In the genomic region with DNA sequence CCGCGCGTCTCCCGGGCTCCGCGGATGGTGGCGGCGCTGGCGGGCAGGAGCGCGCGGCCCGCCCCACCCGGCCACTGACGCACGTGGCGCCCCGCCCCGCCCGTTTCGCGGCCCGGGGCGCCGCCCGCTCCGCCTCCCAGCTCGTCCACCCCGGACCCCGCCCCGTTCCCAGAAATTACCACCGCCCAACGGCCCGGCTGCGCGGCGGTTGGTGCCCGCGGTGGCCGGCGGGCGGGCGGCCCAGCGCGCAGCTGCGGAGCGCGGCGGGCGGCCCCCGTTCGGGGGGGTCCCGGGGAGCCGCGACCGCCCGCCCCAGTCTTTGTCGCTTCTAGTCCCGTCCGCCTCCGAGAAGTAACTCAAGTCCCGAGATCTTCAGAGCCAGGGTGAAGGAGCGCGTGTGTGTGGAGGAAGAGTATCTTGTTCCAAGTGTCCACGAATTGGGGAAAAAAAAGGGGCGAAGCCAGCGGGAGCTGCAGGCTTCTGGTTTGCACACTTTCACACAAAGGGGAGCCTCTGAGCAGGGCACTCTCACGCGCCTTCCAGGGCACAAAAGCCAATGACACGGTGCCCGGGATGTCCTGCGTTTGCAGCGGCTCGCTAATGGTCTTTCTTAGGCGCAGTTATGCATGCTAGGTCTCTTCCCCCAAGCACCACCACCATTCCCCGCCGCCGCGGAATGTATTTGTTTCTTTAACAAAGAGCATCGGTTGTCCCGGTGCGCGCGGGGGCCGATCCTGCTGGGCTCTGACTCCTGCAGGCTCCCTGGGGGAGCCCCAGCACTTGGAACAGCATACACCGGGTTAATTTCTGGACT, we compare ENCODE assay signal across 7 mouse cellular contexts. TPM values are rescaled to one million over a fixed set of nuclear protein-coding genes. Genes with fewer than 3 reads are reported as not detected.
DNase-seq lines count a peak whose midpoint lies in the region; ATAC-seq and TF ChIP-seq lines count a peak whose summit lies in the region.

No protein-coding gene starts in this region.

- TF ChIP-seq POLR2A in small intestine, adult 2 months (IDR thresholded peaks at IDR 0.05; ENCODE audit: low read depth, low read length): no peak; the same call in none of the 2 replicates

- no peak for TF ChIP-seq CTCF in intestine, postnatal 0 days (IDR thresholded peaks at IDR 0.05; ENCODE audit: low read depth)
- no peak for TF ChIP-seq CTCF in small intestine, adult 2 months (IDR thresholded peaks at IDR 0.05; ENCODE audit: extremely low read depth, insufficient read length, insufficient replicate concordance, low read depth, low read length)

- H3K36me3 ChIP-seq in intestine, postnatal 0 days (ENCODE audit: control insufficient read depth, insufficient read depth): no peaks in the 10 kb centered on the region
- no peaks in the 10 kb centered on the region for H3K36me3 ChIP-seq in limb, embryonic 11.5 days (ENCODE audit: control insufficient read depth, insufficient read depth, low read length)
- no peaks in the 10 kb centered on the region for H3K36me3 ChIP-seq in midbrain, embryonic 12.5 days
- H3K36me3 ChIP-seq in small intestine, adult 2 months (ENCODE audit: control insufficient read depth, insufficient read depth, low read length): no peaks in the 10 kb centered on the region

- H3K27ac ChIP-seq in intestine, postnatal 0 days (ENCODE audit: low read depth, low read length): peak overlapping the region; percentile 98
- H3K27ac ChIP-seq in limb, embryonic 11.5 days (replicated peaks; ENCODE audit: low read depth, low read length): peak overlapping the region; percentile 93
- peak overlapping the region; percentile 100 for H3K27ac ChIP-seq in midbrain, embryonic 12.5 days (replicated peaks)
- peak overlapping the region; percentile 89 for H3K27ac ChIP-seq in small intestine, adult 2 months (ENCODE audit: insufficient read depth, low read depth, low read length)

- under 1% methylated on average over 67 of the region's 86 CpGs for WGBS in intestine, postnatal 0 days
- WGBS in limb, embryonic 11.5 days: under 1% methylated on average over 67 of the region's 86 CpGs
- under 1% methylated on average over 70 of the region's 86 CpGs for WGBS in midbrain, embryonic 12.5 days
- 1% methylated on average over 86 of the region's 86 CpGs for WGBS in small intestine, adult 2 months

- H3K4me3 ChIP-seq in intestine, postnatal 0 days (ENCODE audit: low read depth, low read length): peak overlapping the region; percentile 79
- peak overlapping the region; percentile 95 for H3K4me3 ChIP-seq in limb, embryonic 11.5 days (ENCODE audit: low read depth, low read length)
- peak overlapping the region; percentile 97 for H3K4me3 ChIP-seq in midbrain, embryonic 12.5 days
- H3K4me3 ChIP-seq in small intestine, adult 2 months (ENCODE audit: low read depth, low read length): peak overlapping the region; percentile 87

- ATAC-seq in granulocyte monocyte progenitor cell, adult 5-6 weeks (replicated peaks; ENCODE audit: poor library complexity, severe bottlenecking): peak; percentile 41
- peak; percentile 77 for ATAC-seq in intestine, postnatal 0 days
- peak; percentile 63 for ATAC-seq in limb, embryonic 11.5 days (ENCODE audit: insufficient number of reproducible peaks, low FRiP score, low TSS enrichment, low read depth)
- ATAC-seq in midbrain, embryonic 12.5 days (ENCODE audit: low FRiP score, low read depth): peak; percentile 80

- H3K9me3 ChIP-seq in intestine, postnatal 0 days (ENCODE audit: control insufficient read depth): peaks cover 5% of the 10 kb centered on the region; the same call in 1 of the 2 replicates
- H3K9me3 ChIP-seq in limb, embryonic 11.5 days (ENCODE audit: control insufficient read depth, low read length): no peaks in the 10 kb centered on the region
- H3K9me3 ChIP-seq in midbrain, embryonic 12.5 days: no peaks in the 10 kb centered on the region

- no peaks in the 10 kb centered on the region for H3K27me3 ChIP-seq in intestine, postnatal 0 days (replicated peaks; ENCODE audit: control insufficient read depth, insufficient read depth, low read length)
- no peaks in the 10 kb centered on the region for H3K27me3 ChIP-seq in limb, embryonic 11.5 days (ENCODE audit: control insufficient read depth, insufficient read depth, low read length)
- H3K27me3 ChIP-seq in midbrain, embryonic 12.5 days: peaks cover 5% of the 10 kb centered on the region; the same call in 1 of the 2 replicates
- H3K27me3 ChIP-seq in small intestine, adult 2 months (ENCODE audit: control insufficient read depth, insufficient read depth, low read length): no peaks in the 10 kb centered on the region

- H3K4me1 ChIP-seq in intestine, postnatal 0 days (replicated peaks; ENCODE audit: control insufficient read depth, insufficient read depth, low read length): no peaks in the 10 kb centered on the region
- H3K4me1 ChIP-seq in limb, embryonic 11.5 days (ENCODE audit: control insufficient read depth, insufficient read depth, low read length): 0 out of 2 replicates have a peak, but pooled peaks cover 4% of the 10 kb centered on the region
- H3K4me1 ChIP-seq in midbrain, embryonic 12.5 days: peaks cover 13% of the 10 kb centered on the region
- H3K4me1 ChIP-seq in small intestine, adult 2 months (ENCODE audit: control insufficient read depth, insufficient read depth, insufficient read length, low read length): peaks cover 2% of the 10 kb centered on the region

- peak; percentile 95 for DNase-seq in adrenal gland, postnatal 10 days
- peak; percentile 90 for DNase-seq in embryo, embryonic 9.5 days (ENCODE audit: extremely low spot score)
- DNase-seq in limb, embryonic 11.5 days (ENCODE audit: low spot score): peak; percentile 87

- H3K9ac ChIP-seq in intestine, postnatal 0 days (ENCODE audit: low read depth, low read length): peak overlapping the region; percentile 93
- peak overlapping the region; percentile 90 for H3K9ac ChIP-seq in limb, embryonic 11.5 days (ENCODE audit: low read length)
- H3K9ac ChIP-seq in midbrain, embryonic 12.5 days (replicated peaks): peak overlapping the region; percentile 94

- H3K4me2 ChIP-seq in intestine, postnatal 0 days (replicated peaks; ENCODE audit: low read depth): peak overlapping the region; percentile 94
- peak overlapping the region; percentile 78 for H3K4me2 ChIP-seq in limb, embryonic 11.5 days (ENCODE audit: low read depth, severe bottlenecking)
- H3K4me2 ChIP-seq in midbrain, embryonic 12.5 days (replicated peaks): peak overlapping the region; percentile 80

RNA-seq across cellular contexts. Expression of gene Elf2, which starts 1.0 kb away (rescaled TPM):
- 10 to 100 TPM; 84.3 to 94.5 TPM for total RNA-seq in adrenal gland, postnatal 10 days (2021)
- total RNA-seq in granulocyte monocyte progenitor cell, adult 5-6 weeks (2014; fragmentation: Nextera tagmentation): 56.9 and 64.6 TPM in 2 replicates
- total RNA-seq in granulocyte monocyte progenitor cell, adult 5-6 weeks (2017): 103 and 116 TPM in 2 replicates
- 38.6 and 40.7 TPM in 2 replicates for polyA plus RNA-seq in intestine, postnatal 0 days (2015; fragmentation: Nextera tagmentation; extraction: Ambion mirVana)
- polyA plus RNA-seq in limb, embryonic 11.5 days (2014; fragmentation: Nextera tagmentation; extraction: Ambion mirVana): 47.9 and 54.0 TPM in 2 replicates
- polyA plus RNA-seq in midbrain, embryonic 12.5 days (2016; fragmentation: Nextera tagmentation; extraction: Ambion mirVana): 38.3 and 50.1 TPM in 2 replicates
- 10.6 and 21.2 TPM in 2 replicates for polyA plus RNA-seq in small intestine, adult 2 months (2012; rRNA removed)

RNA-seq across cellular contexts. Expression of gene Mgarp, which starts 55.1 kb away (rescaled TPM):
- total RNA-seq in adrenal gland, postnatal 10 days (2021): 100 to 1,000 TPM; 235 to 238 TPM
- total RNA-seq in granulocyte monocyte progenitor cell, adult 5-6 weeks (2014; fragmentation: Nextera tagmentation): not detected in 2 replicates
- not detected in 2 replicates for total RNA-seq in granulocyte monocyte progenitor cell, adult 5-6 weeks (2017)
- polyA plus RNA-seq in intestine, postnatal 0 days (2015; fragmentation: Nextera tagmentation; extraction: Ambion mirVana): 0.41 and 0.59 TPM in 2 replicates
- 2.4 and 5.0 TPM in 2 replicates for polyA plus RNA-seq in limb, embryonic 11.5 days (2014; fragmentation: Nextera tagmentation; extraction: Ambion mirVana)
- polyA plus RNA-seq in midbrain, embryonic 12.5 days (2016; fragmentation: Nextera tagmentation; extraction: Ambion mirVana): 11.7 and 19.2 TPM in 2 replicates
- 0.37 TPM in 1 of 2 replicates, not detected in the other for polyA plus RNA-seq in small intestine, adult 2 months (2012; rRNA removed)

Comparison
In these comparisons a context has a peak if more than half of its experiments do, and no peak if none do; other contexts are left out.
1. Peak in every context shown above with its lines: DNase-seq, ATAC-seq, H3K4me3 ChIP-seq and H3K27ac ChIP-seq.